Mouse (Mus musculus) naive thymus-derived CD4-positive, alpha-beta T cell, adult 5 months (primary cell): ENCODE measurements around the gene Taf1. TPM values are rescaled to one million over a fixed set of nuclear protein-coding genes. Genes with fewer than 3 reads are reported as not detected.

Experiments used
- polyA plus RNA-seq: library from polyadenylated mRNA; unstranded; fragments of 100-300 nt; shearing (Covaris generic); gene quantifications from one replicate; pipeline ENCODE4 v1.2.1, GENCODE M21; 2017

Taf1 gene
- 25.9 TPM for polyA plus RNA-seq

GRCm38 (mm10) chrX:101532347-101533221 is at the start of gene Taf1:
Gene Taf1 (plus strand): TSS chrX:101532734.

GRCm38 (mm10) chrX:101639741-101640166 is 107.2 kb downstream of the Taf1 start, which contains the start of gene Ogt:
Gene Ogt (plus strand): TSS chrX:101640060.

Other genes with a start within 250 kb of the Taf1 start
- gene Nlgn3, start 233.6 kb upstream of the Taf1 start, polyA plus RNA-seq, result not detected
- gene Gjb1, start 156.4 kb upstream of the Taf1 start, polyA plus RNA-seq, result not detected
- gene Zmym3, start 111.9 kb upstream of the Taf1 start, polyA plus RNA-seq, result 9.5 TPM
- gene Nono, start 103.4 kb upstream of the Taf1 start, polyA plus RNA-seq, result 251 TPM
- gene Itgb1bp2, start 83.6 kb upstream of the Taf1 start, polyA plus RNA-seq, result not detected
- 180 TPM for gene Ogt, start 107.3 kb downstream of the Taf1 start, polyA plus RNA-seq
- gene Cxcr3, start 201.5 kb downstream of the Taf1 start, polyA plus RNA-seq, result 0.46 TPM